Mouse (Mus musculus) bone marrow macrophage, adult 2 months (primary cell): ENCODE measurements around the gene Wdr77.

ENCODE experiments used
- CTCF ChIP-seq: IDR thresholded peaks from 2 replicates; pipeline ENCODE4 v1.5.1; 2012; ENCODE audit warnings: low read depth, mild to moderate bottlenecking, low read length, moderate library complexity
- POLR2A ChIP-seq: IDR thresholded peaks from 2 replicates; pipeline ENCODE4 v1.6.1; 2012; ENCODE audit warnings: mild to moderate bottlenecking, low read depth, low read length, borderline replicate concordance

DNA sequence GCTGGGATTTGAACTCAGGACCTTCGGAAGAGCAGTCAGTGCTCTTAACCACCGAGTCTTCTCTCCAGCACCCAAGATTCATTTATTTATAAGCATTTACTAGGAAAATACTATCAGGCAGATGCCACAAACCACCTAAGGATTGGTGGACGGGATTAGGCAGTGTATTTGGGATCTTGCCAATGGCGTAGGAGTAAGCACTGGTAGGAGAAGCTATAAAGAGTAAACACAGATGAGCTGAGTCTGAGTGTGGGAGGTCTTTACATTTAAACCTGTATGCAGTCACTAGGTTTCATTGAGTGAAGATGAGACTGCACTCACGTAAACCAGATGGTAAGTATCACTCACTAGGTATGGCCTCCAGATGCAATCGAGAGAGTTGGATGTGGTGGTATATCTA lies 25.2 kb upstream of the Wdr77 start:
- TF ChIP-seq CTCF (no peak), POLR2A (no peak)
